Mouse (Mus musculus): ENCODE results near the gene Sytl3. TPM values are rescaled to one million over a fixed set of nuclear protein-coding genes. Genes with fewer than 3 reads are reported as not detected.

Sytl3 gene
- polyA plus RNA-seq, 1 experiment: 7.8 TPM

GRCm38 (mm10) chr17:6734746-6735441, 76.0 kb downstream of the Sytl3 start:
- Histone ChIP-seq H3K27ac (ENCODE audit: control insufficient read depth, insufficient read depth, low read depth, low read length, poor library complexity) (no peak overlapping the region), H3K4me1 (ENCODE audit: control insufficient read depth, insufficient read depth, low read length) (no peaks in the 10 kb centered on the region), H3K4me3 (replicated peaks; ENCODE audit: control insufficient read depth, low read depth, low read length) (no peak overlapping the region)
- TF ChIP-seq POLR2A (IDR thresholded peaks at IDR 0.05; ENCODE audit: borderline replicate concordance, control insufficient read depth, low read depth, low read length) (no peak), CTCF (IDR thresholded peaks at IDR 0.05; ENCODE audit: control insufficient read depth, insufficient read depth, low read length) (no peak)
- WGBS: 89% methylated on average over 12 of the region's 12 CpGs

- Histone ChIP-seq H3K4me3 (replicated peaks; ENCODE audit: control insufficient read depth, low read depth, low read length) (no peak overlapping the region), H3K27ac (ENCODE audit: control insufficient read depth, insufficient read depth, low read depth, low read length, poor library complexity) (no peak overlapping the region), H3K4me1 (ENCODE audit: control insufficient read depth, insufficient read depth, low read length) (no peaks in the 10 kb centered on the region; the same call in 1 of the 2 replicates)
- 58% methylated on average over 15 of the region's 15 CpGs for WGBS
- TF ChIP-seq CTCF (IDR thresholded peaks at IDR 0.05; ENCODE audit: control insufficient read depth, insufficient read depth, low read length): no peak
- TF ChIP-seq POLR2A (IDR thresholded peaks at IDR 0.05; ENCODE audit: borderline replicate concordance, control insufficient read depth, low read depth, low read length): no peak
These were observed 77.7 kb downstream of the Sytl3 start for GRCm38 (mm10) chr17:6736306-6737272.

GRCm38 (mm10) chr17:6737273-6737997, 78.5 kb downstream of the Sytl3 start:
- Histone ChIP-seq H3K4me1 (ENCODE audit: control insufficient read depth, insufficient read depth, low read length) (peaks cover 4% of the 10 kb centered on the region; the same call in 1 of the 2 replicates), H3K4me3 (replicated peaks; ENCODE audit: control insufficient read depth, low read depth, low read length) (no peak overlapping the region), H3K27ac (ENCODE audit: control insufficient read depth, insufficient read depth, low read depth, low read length, poor library complexity) (no peak overlapping the region)
- no peak for TF ChIP-seq POLR2A (IDR thresholded peaks at IDR 0.05; ENCODE audit: borderline replicate concordance, control insufficient read depth, low read depth, low read length)
- no peak for TF ChIP-seq CTCF (IDR thresholded peaks at IDR 0.05; ENCODE audit: control insufficient read depth, insufficient read depth, low read length)
- WGBS: 86% methylated on average over 12 of the region's 12 CpGs

GRCm38 (mm10) chr17:6738836-6739235, 79.9 kb downstream of the Sytl3 start:
- peaks cover 12% of the 10 kb centered on the region for H3K4me1 ChIP-seq (ENCODE audit: control insufficient read depth, insufficient read depth, low read length)
- no peak overlapping the region for H3K27ac ChIP-seq (ENCODE audit: control insufficient read depth, insufficient read depth, low read depth, low read length, poor library complexity)
- WGBS: 68% methylated on average over 7 of the region's 7 CpGs
- TF ChIP-seq CTCF (IDR thresholded peaks at IDR 0.05; ENCODE audit: control insufficient read depth, insufficient read depth, low read length) (no peak), POLR2A (IDR thresholded peaks at IDR 0.05; ENCODE audit: borderline replicate concordance, control insufficient read depth, low read depth, low read length) (no peak)
- H3K4me3 ChIP-seq (replicated peaks; ENCODE audit: control insufficient read depth, low read depth, low read length): no peak overlapping the region

- Histone ChIP-seq H3K4me1 (ENCODE audit: control insufficient read depth, insufficient read depth, low read length) (peaks cover 12% of the 10 kb centered on the region), H3K4me3 (replicated peaks; ENCODE audit: control insufficient read depth, low read depth, low read length) (no peak overlapping the region), H3K27ac (ENCODE audit: control insufficient read depth, insufficient read depth, low read depth, low read length, poor library complexity) (no peak overlapping the region; the same call in 1 of the 2 replicates)
- 83% methylated on average over 13 of the region's 13 CpGs for WGBS
- TF ChIP-seq POLR2A (IDR thresholded peaks at IDR 0.05; ENCODE audit: borderline replicate concordance, control insufficient read depth, low read depth, low read length) (no peak), CTCF (IDR thresholded peaks at IDR 0.05; ENCODE audit: control insufficient read depth, insufficient read depth, low read length) (no peak)
These were observed 80.4 kb downstream of the Sytl3 start for GRCm38 (mm10) chr17:6739266-6739665.

GRCm38 (mm10) chr17:6739756-6740155, 80.9 kb downstream of the Sytl3 start:
- TF ChIP-seq CTCF (IDR thresholded peaks at IDR 0.05; ENCODE audit: control insufficient read depth, insufficient read depth, low read length) (no peak), POLR2A (IDR thresholded peaks at IDR 0.05; ENCODE audit: borderline replicate concordance, control insufficient read depth, low read depth, low read length) (no peak)
- WGBS: 92% methylated on average over 15 of the region's 15 CpGs
- H3K4me3 ChIP-seq (replicated peaks; ENCODE audit: control insufficient read depth, low read depth, low read length): no peak overlapping the region
- peaks cover 12% of the 10 kb centered on the region for H3K4me1 ChIP-seq (ENCODE audit: control insufficient read depth, insufficient read depth, low read length)
- H3K27ac ChIP-seq (ENCODE audit: control insufficient read depth, insufficient read depth, low read depth, low read length, poor library complexity): no peak overlapping the region; the same call in 1 of the 2 replicates

GRCm38 (mm10) chr17:6740331-6741170, 81.7 kb downstream of the Sytl3 start:
- Histone ChIP-seq H3K4me3 (replicated peaks; ENCODE audit: control insufficient read depth, low read depth, low read length) (no peak overlapping the region), H3K4me1 (ENCODE audit: control insufficient read depth, insufficient read depth, low read length) (peaks cover 13% of the 10 kb centered on the region), H3K27ac (ENCODE audit: control insufficient read depth, insufficient read depth, low read depth, low read length, poor library complexity) (no peak overlapping the region)
- TF ChIP-seq POLR2A (IDR thresholded peaks at IDR 0.05; ENCODE audit: borderline replicate concordance, control insufficient read depth, low read depth, low read length) (no peak), CTCF (IDR thresholded peaks at IDR 0.05; ENCODE audit: control insufficient read depth, insufficient read depth, low read length) (no peak)
- 91% methylated on average over 19 of the region's 19 CpGs for WGBS

All from bone marrow, adult 2 months (tissue).